Mouse (Mus musculus): ENCODE results near the gene Il5.

- TF ChIP-seq MAX (IDR thresholded peaks at IDR 0.05) (no peak), CEBPB (IDR thresholded peaks at IDR 0.05; ENCODE audit: low read depth) (no peak), CTCF (IDR thresholded peaks at IDR 0.05; ENCODE audit: control insufficient read depth, insufficient read depth, insufficient read length) (no peak), FOSL1 (IDR thresholded peaks at IDR 0.05; ENCODE audit: insufficient read depth, low read length, poor library complexity, severe bottlenecking) (no peak)
Measured at GRCm38 (mm10) chr11:53698521-53698920, 22.1 kb upstream of the Il5 start.

Measured in C2C12 (cell line).